Mouse (Mus musculus) forebrain, postnatal 0 days (tissue): Measurements from ENCODE around the gene Prkcg. TPM values are rescaled to one million over a fixed set of nuclear protein-coding genes. Genes with fewer than 3 reads are reported as not detected.
"Not testable (repeated sequence)": the region's sequence is repeated elsewhere in the genome, so short reads cannot be mapped to it uniquely, and the experiment has no call there.

Experiments
- ATAC-seq: fragments of 200-750 bp; cut with Nextera tagmentation; 2 replicates; pipeline ENCODE4 v1.8.0; 2017; ENCODE audit warnings: mild to moderate bottlenecking, moderate library complexity
- DNase-seq: peaks from one replicate; pipeline ENCODE4 v3.0.0-alpha.2; 2015
- H3K27ac ChIP-seq: fragments of 300-500 bp; sonication (generic); 2 replicates; pipeline ENCODE4 v1.5.1; 2014; ENCODE audit warnings: low read depth, mild to moderate bottlenecking, antibody characterized with exemption, low read length, moderate library complexity, mixed read lengths
- H3K27me3 ChIP-seq: fragments of 300-500 bp; sonication (generic); 2 replicates; pipeline ENCODE4 v1.6.1; 2014; ENCODE audit warnings: mild to moderate bottlenecking, low read length, mixed read lengths; ENCODE audit not compliant: insufficient read depth
- H3K36me3 ChIP-seq: fragments of 300-500 bp; sonication (generic); 2 replicates; pipeline ENCODE4 v1.6.1; 2014; ENCODE audit warnings: mild to moderate bottlenecking, moderate library complexity; ENCODE audit not compliant: insufficient read depth
- H3K4me1 ChIP-seq: fragments of 300-500 bp; sonication (generic); 2 replicates; pipeline ENCODE4 v1.6.1; 2014; ENCODE audit warnings: antibody characterized with exemption; ENCODE audit not compliant: insufficient read depth
- H3K4me2 ChIP-seq: fragments of 300-500 bp; sonication (generic); 2 replicates; pipeline ENCODE4 v1.6.1; 2014; ENCODE audit warnings: low read depth, mild to moderate bottlenecking, moderate library complexity
- H3K4me3 ChIP-seq: fragments of 300-500 bp; sonication (generic); 2 replicates; pipeline ENCODE4 v1.5.1; 2014; ENCODE audit warnings: low read depth, low read length, mixed read lengths
- H3K9ac ChIP-seq: fragments of 300-500 bp; sonication (generic); 2 replicates; pipeline ENCODE4 v1.6.1; 2014; ENCODE audit warnings: mild to moderate bottlenecking
- H3K9me3 ChIP-seq: fragments of 300-500 bp; sonication (generic); 2 replicates; pipeline ENCODE4 v1.6.1; 2016; ENCODE audit warnings: low read length
- CTCF ChIP-seq: sonication (generic); IDR thresholded peaks from 2 replicates; pipeline ENCODE4 v1.5.1; 2016; ENCODE audit warnings: antibody characterized with exemption, control low read depth, low read depth
- WGBS: fragments of 180-500 bp; shearing (Covaris S2); extraction: QIAGEN DNeasy Blood & Tissue Kit; methylation state at CpG from one replicate; pipeline ENCODE4 v1.1.7; 2014; 5-methylcytosine and 5-hydroxymethylcytosine counted together
- polyA plus RNA-seq: library from polyadenylated mRNA; unstranded; fragments of >200 nt; fragmentation: Nextera tagmentation; extraction: Ambion mirVana; gene quantifications from 2 replicates; pipeline ENCODE4 v1.2.1, GENCODE M21; 2015
- total RNA-seq: library from RNA; depleted of rRNA; stranded (reverse); fragments of >200 nt; gene quantifications from 2 replicates; pipeline ENCODE4 v1.2.3, GENCODE M21; 2014

The Prkcg gene
- total and polyA plus RNA-seq, 2 experiments from 2014 or later, result 10.2 to 15.1 TPM

DNA sequence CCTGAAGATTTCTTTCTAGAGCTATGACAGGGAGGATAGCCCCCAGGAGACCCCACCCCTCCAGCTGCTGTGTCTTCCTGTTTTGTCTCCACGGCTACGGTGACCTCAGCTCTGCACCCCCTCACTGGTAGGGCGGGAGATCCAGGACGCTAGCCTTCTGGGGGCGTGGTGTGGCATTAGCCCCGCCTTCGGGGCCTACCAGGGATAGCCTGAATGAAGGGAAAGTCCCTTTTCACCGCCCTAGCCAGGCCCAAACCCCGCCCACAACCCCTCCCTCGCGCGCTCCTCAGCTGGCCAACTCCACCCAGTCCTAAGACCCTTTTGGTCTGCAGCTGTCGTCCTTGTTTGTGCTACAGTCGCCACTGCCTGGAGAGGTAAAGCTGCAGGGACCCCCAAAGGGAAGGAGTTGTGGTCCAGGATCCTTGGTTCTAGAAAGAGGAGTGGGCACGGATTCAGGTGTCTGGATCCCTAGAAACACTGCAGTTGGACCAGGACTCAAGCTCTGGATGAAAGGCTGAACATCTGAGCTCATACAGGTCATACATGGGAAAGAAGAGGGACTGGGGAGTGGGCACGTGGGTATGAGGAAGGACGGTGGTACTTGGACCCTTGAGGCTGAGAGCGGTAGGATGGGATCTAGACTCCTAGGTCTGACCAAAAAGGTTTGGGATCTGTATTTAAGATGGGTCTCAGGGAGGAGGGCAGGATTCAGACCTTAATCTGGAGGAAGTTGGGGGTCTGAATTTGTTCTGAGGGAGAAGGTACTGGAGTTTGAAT is 1.5 kb downstream of the Prkcg start:
- no peak for TF ChIP-seq CTCF
- ATAC-seq (peak; percentile 89), DNase-seq (peak; percentile 90)
- no peaks in the 10 kb centered on the region for H3K27me3 ChIP-seq
- peaks cover 7% of the 10 kb centered on the region for H3K36me3 ChIP-seq
- peaks cover 6% of the 10 kb centered on the region for H3K4me1 ChIP-seq
- no peaks in the 10 kb centered on the region for H3K9me3 ChIP-seq
- H3K4me3 ChIP-seq, result peak overlapping the region; percentile 49
- H3K4me2 ChIP-seq, result peak overlapping the region; percentile 84
- peak overlapping the region; percentile 79 for H3K9ac ChIP-seq
- WGBS, result 2% methylated on average over 18 of the region's 18 CpGs
- H3K27ac ChIP-seq, result peak overlapping the region; percentile 85

DNA sequence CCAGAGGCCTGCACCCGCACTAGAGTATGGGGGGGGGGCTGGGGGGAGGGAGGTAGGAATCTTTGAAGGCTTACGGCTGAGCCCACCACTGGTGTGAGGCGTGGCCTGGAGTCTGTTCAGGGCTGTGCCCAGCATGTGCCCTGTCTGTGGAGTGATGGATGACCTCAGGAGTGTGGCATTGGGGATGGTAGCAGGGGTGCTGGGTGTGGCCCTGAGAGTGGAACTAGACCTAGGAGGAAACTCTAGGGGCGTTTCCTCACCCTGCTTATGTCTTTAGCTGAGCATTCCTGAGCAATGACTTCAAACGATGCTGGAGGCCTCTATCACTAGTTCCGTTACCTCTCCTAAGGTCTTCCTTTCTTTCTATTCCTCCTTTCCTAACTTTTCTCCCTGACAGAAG is 2.2 kb downstream of the Prkcg start:
- no peak for ATAC-seq

DNA sequence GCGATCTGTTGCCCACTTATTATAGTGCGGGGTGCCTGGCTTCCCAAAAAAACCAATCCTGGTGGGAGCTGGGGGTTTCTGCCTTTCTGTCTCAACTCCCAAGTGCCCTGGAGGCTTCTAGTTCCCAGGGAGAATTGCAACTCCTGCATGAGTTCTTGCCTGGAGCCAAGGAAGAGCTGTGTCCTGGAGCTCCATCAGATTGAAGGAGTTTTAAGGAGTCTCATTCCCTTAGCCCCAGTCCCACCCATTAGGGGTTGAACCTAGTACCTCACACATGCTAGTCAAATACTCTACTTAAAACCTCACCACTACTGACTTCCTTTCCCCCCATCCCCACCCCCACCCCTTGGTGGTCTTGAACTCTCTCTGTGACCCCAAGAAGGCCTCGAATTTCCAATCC is 2.8 kb downstream of the Prkcg start:
- no peak for ATAC-seq
- DNase-seq, result no peak
- Histone ChIP-seq H3K9me3 (no peaks in the 10 kb centered on the region), H3K27me3 (no peaks in the 10 kb centered on the region), H3K9ac (no peak overlapping the region), H3K36me3 (peaks cover 12% of the 10 kb centered on the region), H3K4me3 (no peak overlapping the region), H3K4me1 (peaks cover 6% of the 10 kb centered on the region), H3K4me2 (no peak overlapping the region), H3K27ac (no peak overlapping the region)
- no peak for TF ChIP-seq CTCF
- WGBS, result 82% methylated on average over 3 of the region's 3 CpGs

More for the DNA sequence above, 2.2 kb downstream of the Prkcg start:
- Histone ChIP-seq H3K9me3 (no peaks in the 10 kb centered on the region), H3K9ac (0 out of 2 replicates have a peak overlapping the region, but pooled peaks have one; percentile 3), H3K36me3 (peaks cover 10% of the 10 kb centered on the region), H3K4me3 (peak overlapping the region; percentile 4; the same call in 1 of the 2 replicates), H3K4me1 (peaks cover 6% of the 10 kb centered on the region), H3K27ac (no peak overlapping the region), H3K27me3 (no peaks in the 10 kb centered on the region), H3K4me2 (peak overlapping the region; percentile 84)
- 59% methylated on average over 6 of the region's 6 CpGs for WGBS
- no peak for DNase-seq
- no peak for TF ChIP-seq CTCF

GRCm38 (mm10) chr7:3292271-3292670 is 3.3 kb downstream of the Prkcg start:
- not testable (repeated sequence) for ATAC-seq, H3K9ac ChIP-seq, H3K4me2 ChIP-seq, H3K9me3 ChIP-seq, H3K4me3 ChIP-seq, H3K27ac ChIP-seq, H3K4me1 ChIP-seq, DNase-seq, H3K27me3 ChIP-seq
- H3K36me3 ChIP-seq, result peaks cover 17% of the 10 kb centered on the region
- WGBS, result 80% methylated on average over 11 of the region's 12 CpGs

GRCm38 (mm10) chr7:3292791-3293190 is 3.8 kb downstream of the Prkcg start:
- no peak for ATAC-seq
- DNase-seq, result no peak
- Histone ChIP-seq H3K36me3 (peaks cover 22% of the 10 kb centered on the region), H3K4me1 (peaks cover 6% of the 10 kb centered on the region), H3K4me3 (no peak overlapping the region), H3K27ac (no peak overlapping the region), H3K27me3 (no peaks in the 10 kb centered on the region), H3K4me2 (peak overlapping the region; percentile 41), H3K9me3 (no peaks in the 10 kb centered on the region), H3K9ac (peak overlapping the region; percentile 31)
- no peak for TF ChIP-seq CTCF
- WGBS, result 7% methylated on average over 14 of the region's 14 CpGs

- Histone ChIP-seq H3K36me3 (peaks cover 33% of the 10 kb centered on the region), H3K27ac (no peak overlapping the region), H3K4me3 (no peak overlapping the region), H3K4me1 (peaks cover 7% of the 10 kb centered on the region), H3K9ac (no peak overlapping the region), H3K27me3 (no peaks in the 10 kb centered on the region), H3K4me2 (no peak overlapping the region), H3K9me3 (no peaks in the 10 kb centered on the region)
- no peak for TF ChIP-seq CTCF
- ATAC-seq, result no peak
- no peak for DNase-seq
- WGBS, result 100% methylated on average over 1 of the region's 1 CpGs
Measured at GRCm38 (mm10) chr7:3294794-3295193, 5.8 kb downstream of the Prkcg start.

DNA sequence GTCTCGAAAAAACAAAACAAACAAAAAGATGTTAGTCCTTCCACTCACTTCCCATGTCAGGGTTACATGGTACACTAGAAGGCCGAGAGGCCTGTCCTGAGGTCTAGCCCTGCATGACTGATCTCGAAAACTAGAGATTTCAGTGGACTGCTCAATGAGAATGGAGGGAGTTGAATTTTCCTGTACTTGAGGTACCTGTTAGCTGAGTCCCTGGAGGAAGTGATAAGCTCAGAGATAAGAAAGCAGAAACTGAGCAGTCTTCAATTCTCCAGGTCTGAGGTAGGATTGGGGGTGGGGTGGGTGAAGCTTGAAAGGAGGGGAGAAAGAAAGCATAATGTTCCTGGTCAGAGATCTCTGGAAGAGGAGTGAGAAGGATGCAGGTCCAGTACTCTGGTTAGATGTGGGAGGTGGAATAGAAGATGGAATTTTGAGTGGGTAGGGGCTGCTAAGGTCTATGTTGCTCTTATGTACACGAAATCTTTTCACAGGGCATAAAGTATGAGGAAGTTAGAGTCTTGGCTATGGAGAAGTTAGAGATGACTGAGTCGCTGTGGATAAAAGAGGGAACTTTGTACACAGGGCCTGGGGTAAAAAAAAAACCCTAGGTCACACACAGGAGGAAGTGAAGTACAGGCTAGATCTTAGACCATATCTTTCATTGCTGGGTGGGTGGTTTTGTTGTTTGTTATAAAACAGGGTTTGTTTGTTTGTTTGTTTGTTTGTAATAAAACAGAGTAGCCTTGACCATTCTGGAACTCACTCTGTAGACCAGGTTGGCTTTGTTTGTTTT is 6.5 kb downstream of the Prkcg start:
- ATAC-seq (no peak), DNase-seq (no peak)
- H3K27me3 ChIP-seq, result no peaks in the 10 kb centered on the region
- TF ChIP-seq CTCF, result no peak
- no peaks in the 10 kb centered on the region for H3K9me3 ChIP-seq
- peaks cover 33% of the 10 kb centered on the region for H3K36me3 ChIP-seq
- H3K4me1 ChIP-seq, result peaks cover 5% of the 10 kb centered on the region; the same call in 1 of the 2 replicates
- WGBS, result 92% methylated on average over 5 of the region's 5 CpGs
- H3K4me3 ChIP-seq, result no peak overlapping the region
- H3K4me2 ChIP-seq, result no peak overlapping the region
- H3K27ac ChIP-seq, result no peak overlapping the region
- no peak overlapping the region for H3K9ac ChIP-seq
